Mouse (Mus musculus): Measurements from ENCODE around the gene Ryr2. TPM values are rescaled to one million over a fixed set of nuclear protein-coding genes. Genes with fewer than 3 reads are reported as not detected.

Gene Ryr2
- polyA plus RNA-seq, 1 experiment from 2014 or later, result 0.32 TPM

- Histone ChIP-seq H3K4me3 (replicated peaks) (no peak overlapping the region), H3K27ac (replicated peaks) (no peak overlapping the region), H3K4me2 (no peak overlapping the region), H3K9me3 (replicated peaks) (no peaks in the 10 kb centered on the region), H3K27me3 (no peaks in the 10 kb centered on the region), H3K4me1 (replicated peaks) (no peaks in the 10 kb centered on the region), H3K9ac (no peak overlapping the region), H3K36me3 (replicated peaks) (no peaks in the 10 kb centered on the region)
- 21% methylated on average over 6 of the region's 6 CpGs for WGBS (ENCODE audit: insufficient replicate concordance)
- no peak for ATAC-seq (ENCODE audit: insufficient read depth)
These were observed 72.8 kb downstream of the Ryr2 start for GRCm38 (mm10) chr13:12033914-12034313.

DNA sequence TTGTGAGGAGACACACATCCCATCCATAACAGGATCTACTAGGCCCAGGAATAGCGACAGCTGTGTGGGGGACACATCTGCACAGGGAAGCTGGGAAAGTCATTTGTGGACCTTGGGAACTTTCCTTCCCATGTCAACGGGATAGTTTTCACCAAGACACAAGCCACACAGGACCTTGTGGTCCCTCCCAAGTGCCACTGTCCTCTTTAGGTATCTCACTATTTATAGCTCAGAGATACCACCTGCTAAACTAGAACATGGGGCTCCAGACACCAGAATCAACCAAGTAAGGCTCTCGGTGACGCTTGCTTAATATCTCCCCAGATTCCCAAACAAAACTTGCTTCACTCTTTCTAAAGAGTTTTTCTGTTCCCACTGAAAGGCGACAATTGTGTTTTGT, 73.5 kb downstream of the Ryr2 start:
- Histone ChIP-seq H3K4me3 (replicated peaks) (no peak overlapping the region), H3K9ac (no peak overlapping the region), H3K27me3 (no peaks in the 10 kb centered on the region), H3K4me2 (no peak overlapping the region), H3K27ac (replicated peaks) (no peak overlapping the region), H3K36me3 (replicated peaks) (no peaks in the 10 kb centered on the region), H3K4me1 (replicated peaks) (no peaks in the 10 kb centered on the region), H3K9me3 (replicated peaks) (no peaks in the 10 kb centered on the region)
- no peak for ATAC-seq (ENCODE audit: insufficient read depth)
- WGBS (ENCODE audit: insufficient replicate concordance), result 71% methylated on average over 5 of the region's 5 CpGs

DNA sequence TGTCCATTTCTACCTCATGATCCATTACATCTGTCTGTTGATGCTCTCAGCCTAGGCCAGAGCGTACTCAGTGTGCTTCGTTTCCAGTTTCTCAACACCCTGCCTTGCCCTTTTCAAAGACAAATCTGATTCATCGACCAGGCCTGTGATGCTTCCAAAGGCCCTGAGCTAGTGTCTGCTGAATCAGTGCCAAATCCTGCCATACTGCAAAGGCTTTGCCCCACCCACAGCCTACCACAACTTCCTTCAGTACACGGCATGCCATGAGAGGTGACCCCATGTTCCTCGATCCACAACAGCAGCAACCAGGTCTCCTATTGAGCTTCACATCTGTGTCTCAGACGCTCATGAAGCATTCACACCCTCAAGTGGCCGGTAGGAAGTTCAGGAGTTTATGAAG, 76.9 kb downstream of the Ryr2 start:
- Histone ChIP-seq H3K36me3 (replicated peaks) (no peaks in the 10 kb centered on the region), H3K27me3 (no peaks in the 10 kb centered on the region), H3K27ac (replicated peaks) (no peak overlapping the region), H3K4me2 (no peak overlapping the region), H3K4me3 (replicated peaks) (no peak overlapping the region), H3K4me1 (replicated peaks) (no peaks in the 10 kb centered on the region), H3K9me3 (replicated peaks) (no peaks in the 10 kb centered on the region), H3K9ac (no peak overlapping the region)
- 60% methylated on average over 7 of the region's 7 CpGs for WGBS (ENCODE audit: insufficient replicate concordance)
- ATAC-seq (ENCODE audit: insufficient read depth), result no peak

DNA sequence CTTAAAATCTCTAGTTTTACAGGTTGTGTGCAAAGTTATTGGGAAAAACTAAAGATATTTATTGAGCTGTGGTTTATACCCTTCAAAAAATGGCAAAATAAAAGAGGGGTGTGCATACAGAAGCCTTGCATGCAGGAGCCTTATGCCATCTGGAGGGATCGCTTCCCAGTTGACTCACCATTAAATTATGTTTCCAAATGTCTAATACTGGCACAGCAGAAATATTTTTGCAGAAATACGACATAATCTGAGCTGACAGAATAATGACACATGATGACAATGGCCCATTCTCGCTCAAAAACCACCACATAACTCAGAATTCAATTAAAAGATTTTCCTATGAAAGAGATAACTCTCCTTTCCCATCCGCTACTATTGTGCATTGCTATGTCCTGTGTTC, 77.4 kb downstream of the Ryr2 start:
- ATAC-seq (ENCODE audit: insufficient read depth), result no peak
- Histone ChIP-seq H3K27ac (replicated peaks) (no peak overlapping the region), H3K9ac (no peak overlapping the region), H3K36me3 (replicated peaks) (no peaks in the 10 kb centered on the region), H3K4me2 (no peak overlapping the region), H3K4me3 (replicated peaks) (no peak overlapping the region), H3K4me1 (replicated peaks) (no peaks in the 10 kb centered on the region), H3K27me3 (no peaks in the 10 kb centered on the region), H3K9me3 (replicated peaks) (no peaks in the 10 kb centered on the region)
- 73% methylated on average over 4 of the region's 4 CpGs for WGBS (ENCODE audit: insufficient replicate concordance)

DNA sequence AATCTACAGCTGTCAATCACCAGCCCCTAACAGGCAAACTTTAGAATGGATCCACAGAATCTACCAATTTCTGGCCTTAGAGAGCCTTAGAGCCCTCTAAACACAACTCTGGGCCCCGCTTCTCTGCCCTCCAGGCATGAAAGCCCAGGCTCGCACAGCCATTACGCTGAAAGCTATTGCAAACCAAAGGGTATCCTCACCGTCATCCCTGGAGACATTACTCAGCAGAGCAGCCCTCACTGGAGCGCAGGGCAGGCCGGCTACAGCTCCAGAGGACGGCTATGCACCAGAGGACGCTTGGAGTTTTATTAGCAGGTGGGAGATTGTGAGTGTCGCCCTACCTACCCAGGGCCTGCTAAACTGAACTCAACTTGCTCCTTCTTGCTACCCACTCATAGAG, 88.7 kb downstream of the Ryr2 start:
- ATAC-seq (ENCODE audit: insufficient read depth), result no peak
- H3K9me3 ChIP-seq (replicated peaks), result no peaks in the 10 kb centered on the region
- H3K36me3 ChIP-seq (replicated peaks), result no peaks in the 10 kb centered on the region
- H3K4me2 ChIP-seq, result no peak overlapping the region
- no peak overlapping the region for H3K27ac ChIP-seq (replicated peaks)
- H3K9ac ChIP-seq, result no peak overlapping the region
- H3K27me3 ChIP-seq, result no peaks in the 10 kb centered on the region
- WGBS (ENCODE audit: insufficient replicate concordance), result 65% methylated on average over 9 of the region's 9 CpGs
- no peaks in the 10 kb centered on the region for H3K4me1 ChIP-seq (replicated peaks)
- H3K4me3 ChIP-seq (replicated peaks), result no peak overlapping the region

GRCm38 (mm10) chr13:12013986-12014385, 92.8 kb downstream of the Ryr2 start:
- WGBS (ENCODE audit: insufficient replicate concordance), result 67% methylated on average over 8 of the region's 8 CpGs
- Histone ChIP-seq H3K4me2 (no peak overlapping the region), H3K9me3 (replicated peaks) (no peaks in the 10 kb centered on the region), H3K27ac (replicated peaks) (no peak overlapping the region), H3K36me3 (replicated peaks) (no peaks in the 10 kb centered on the region), H3K4me1 (replicated peaks) (no peaks in the 10 kb centered on the region), H3K9ac (no peak overlapping the region), H3K27me3 (no peaks in the 10 kb centered on the region), H3K4me3 (replicated peaks) (no peak overlapping the region)
- no peak for ATAC-seq (ENCODE audit: insufficient read depth)

- Histone ChIP-seq H3K4me1 (replicated peaks) (no peaks in the 10 kb centered on the region), H3K4me3 (replicated peaks) (no peak overlapping the region), H3K36me3 (replicated peaks) (no peaks in the 10 kb centered on the region), H3K27ac (replicated peaks) (no peak overlapping the region), H3K4me2 (no peak overlapping the region), H3K27me3 (no peaks in the 10 kb centered on the region), H3K9ac (no peak overlapping the region), H3K9me3 (replicated peaks) (no peaks in the 10 kb centered on the region)
- WGBS (ENCODE audit: insufficient replicate concordance), result 59% methylated on average over 6 of the region's 6 CpGs
- no peak for ATAC-seq (ENCODE audit: insufficient read depth)
These were observed 97.6 kb downstream of the Ryr2 start for GRCm38 (mm10) chr13:12008995-12009689.

DNA sequence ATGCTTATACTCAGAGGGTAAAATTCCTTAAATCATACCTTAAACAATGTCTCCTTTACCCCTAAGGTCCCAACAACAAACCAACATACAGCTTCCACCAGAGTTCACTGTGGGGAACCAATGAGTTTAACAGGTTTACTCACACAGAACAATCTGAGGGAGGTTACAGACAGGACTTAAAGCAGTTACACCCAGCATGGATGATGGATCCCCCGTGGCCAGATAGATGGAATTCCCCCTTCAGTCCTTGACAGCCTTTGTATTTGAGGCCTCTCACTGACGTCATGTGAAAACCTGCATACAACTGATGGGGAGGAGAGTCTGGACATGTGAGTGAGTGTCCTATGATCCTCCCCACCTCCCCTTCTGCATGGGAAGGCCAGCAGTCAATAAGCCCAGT, 99.2 kb downstream of the Ryr2 start:
- H3K4me1 ChIP-seq (replicated peaks), result no peaks in the 10 kb centered on the region
- H3K9me3 ChIP-seq (replicated peaks), result no peaks in the 10 kb centered on the region
- no peak overlapping the region for H3K27ac ChIP-seq (replicated peaks)
- no peaks in the 10 kb centered on the region for H3K27me3 ChIP-seq
- no peak overlapping the region for H3K4me2 ChIP-seq
- H3K36me3 ChIP-seq (replicated peaks), result no peaks in the 10 kb centered on the region
- H3K4me3 ChIP-seq (replicated peaks), result no peak overlapping the region
- no peak for ATAC-seq (ENCODE audit: insufficient read depth)
- 56% methylated on average over 2 of the region's 2 CpGs for WGBS (ENCODE audit: insufficient replicate concordance)
- H3K9ac ChIP-seq, result no peak overlapping the region

DNA sequence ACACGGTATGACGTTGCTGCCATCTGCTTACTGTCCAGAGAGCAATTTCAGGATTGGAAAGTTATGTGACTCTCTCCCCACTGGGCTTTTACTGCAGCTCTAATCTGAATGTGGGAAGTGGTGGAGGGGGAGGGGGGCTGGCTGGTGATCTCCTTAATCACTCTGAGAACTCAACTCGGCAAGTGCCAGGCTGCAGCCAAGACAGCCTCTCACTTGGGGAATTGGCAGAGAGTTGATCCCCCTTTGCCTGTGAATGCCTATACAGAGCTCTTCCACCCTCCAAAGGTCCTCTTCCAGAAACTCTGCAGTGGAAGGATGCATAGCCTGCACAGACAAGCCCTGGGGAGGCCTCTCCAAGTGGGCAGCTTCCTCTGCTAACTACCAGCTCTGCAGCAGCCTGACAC, 104.9 kb downstream of the Ryr2 start:
- H3K36me3 ChIP-seq (replicated peaks), result no peaks in the 10 kb centered on the region
- no peaks in the 10 kb centered on the region for H3K4me1 ChIP-seq (replicated peaks)
- H3K9ac ChIP-seq, result no peak overlapping the region
- no peaks in the 10 kb centered on the region for H3K27me3 ChIP-seq
- H3K9me3 ChIP-seq (replicated peaks), result no peaks in the 10 kb centered on the region
- H3K4me3 ChIP-seq (replicated peaks), result no peak overlapping the region
- 42% methylated on average over 3 of the region's 3 CpGs for WGBS (ENCODE audit: insufficient replicate concordance)
- no peak for ATAC-seq (ENCODE audit: insufficient read depth)
- H3K4me2 ChIP-seq, result no peak overlapping the region
- H3K27ac ChIP-seq (replicated peaks), result no peak overlapping the region

- H3K9me3 ChIP-seq (replicated peaks), result no peaks in the 10 kb centered on the region
- H3K4me3 ChIP-seq (replicated peaks), result no peak overlapping the region
- no peaks in the 10 kb centered on the region for H3K36me3 ChIP-seq (replicated peaks)
- H3K4me2 ChIP-seq, result no peak overlapping the region
- 42% methylated on average over 4 of the region's 4 CpGs for WGBS (ENCODE audit: insufficient replicate concordance)
- no peak overlapping the region for H3K27ac ChIP-seq (replicated peaks)
- no peak overlapping the region for H3K9ac ChIP-seq
- no peaks in the 10 kb centered on the region for H3K27me3 ChIP-seq
- ATAC-seq (ENCODE audit: insufficient read depth), result no peak
- no peaks in the 10 kb centered on the region for H3K4me1 ChIP-seq (replicated peaks)
These were observed 106.9 kb downstream of the Ryr2 start for GRCm38 (mm10) chr13:11999851-12000250.

DNA sequence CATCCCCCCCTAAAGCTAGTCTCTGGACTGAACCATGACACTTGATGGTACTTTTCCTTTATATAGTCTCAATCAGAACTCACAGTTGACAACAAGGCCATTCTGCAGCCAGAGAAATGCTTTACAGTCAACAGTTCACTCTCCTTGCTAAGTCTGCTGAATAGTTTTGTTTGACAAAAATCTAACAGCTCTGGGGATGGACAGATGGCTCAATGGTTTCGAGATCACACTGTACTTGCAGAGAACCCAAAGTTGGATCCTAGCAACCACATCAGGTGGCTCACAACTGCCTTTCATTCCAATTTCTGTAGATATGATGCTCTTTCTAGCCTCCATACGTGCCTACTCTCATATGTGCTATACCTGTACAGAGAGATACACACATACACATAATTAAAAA, 109.4 kb downstream of the Ryr2 start:
- no peak overlapping the region for H3K4me3 ChIP-seq (replicated peaks)
- no peaks in the 10 kb centered on the region for H3K27me3 ChIP-seq
- H3K9ac ChIP-seq, result no peak overlapping the region
- no peak overlapping the region for H3K4me2 ChIP-seq
- H3K4me1 ChIP-seq (replicated peaks), result no peaks in the 10 kb centered on the region
- no peak overlapping the region for H3K27ac ChIP-seq (replicated peaks)
- H3K9me3 ChIP-seq (replicated peaks), result no peaks in the 10 kb centered on the region
- no peak for ATAC-seq (ENCODE audit: insufficient read depth)
- WGBS (ENCODE audit: insufficient replicate concordance), result 53% methylated on average over 2 of the region's 2 CpGs
- H3K36me3 ChIP-seq (replicated peaks), result no peaks in the 10 kb centered on the region

DNA sequence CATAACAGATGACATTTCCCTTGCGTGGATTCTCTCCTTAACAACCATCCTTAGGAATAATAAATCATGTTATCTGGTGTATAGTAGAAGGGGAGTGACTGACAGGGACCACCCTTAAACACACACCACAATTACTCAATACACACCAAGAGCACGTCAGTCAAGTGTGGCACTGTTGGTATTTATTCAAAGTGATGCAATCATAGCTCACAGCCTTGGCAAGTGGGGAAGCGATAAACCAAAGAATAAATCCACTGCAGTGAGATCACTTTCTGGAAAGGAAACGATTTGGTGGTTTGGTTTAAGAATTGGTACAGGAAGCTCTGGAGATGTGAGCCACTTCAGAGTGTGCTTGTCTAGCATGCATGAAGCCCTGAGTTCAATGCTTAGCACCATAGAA, 119.2 kb downstream of the Ryr2 start:
- H3K9ac ChIP-seq, result no peak overlapping the region
- no peak overlapping the region for H3K4me2 ChIP-seq
- H3K4me1 ChIP-seq (replicated peaks), result no peaks in the 10 kb centered on the region
- H3K36me3 ChIP-seq (replicated peaks), result no peaks in the 10 kb centered on the region
- no peak overlapping the region for H3K4me3 ChIP-seq (replicated peaks)
- H3K27ac ChIP-seq (replicated peaks), result no peak overlapping the region
- no peak for ATAC-seq (ENCODE audit: insufficient read depth)
- H3K9me3 ChIP-seq (replicated peaks), result no peaks in the 10 kb centered on the region
- no peaks in the 10 kb centered on the region for H3K27me3 ChIP-seq
- WGBS (ENCODE audit: insufficient replicate concordance), result 48% methylated on average over 4 of the region's 4 CpGs

All from liver, embryonic 15.5 days (tissue).